Mouse (Mus musculus) frontal cortex, postnatal 14 days (tissue): ENCODE measurements around the gene Klhl5.
A peak's percentile ranks its signal among the peaks of the same experiment; 100 is the strongest.

ENCODE experiments used
- DNase-seq, 2 experiments: peaks; one replicate each; pipeline ENCODE4 v3.0.0; 2022; ENCODE audit warnings: low spot score in 2 of 2

Gene Klhl5

DNA sequence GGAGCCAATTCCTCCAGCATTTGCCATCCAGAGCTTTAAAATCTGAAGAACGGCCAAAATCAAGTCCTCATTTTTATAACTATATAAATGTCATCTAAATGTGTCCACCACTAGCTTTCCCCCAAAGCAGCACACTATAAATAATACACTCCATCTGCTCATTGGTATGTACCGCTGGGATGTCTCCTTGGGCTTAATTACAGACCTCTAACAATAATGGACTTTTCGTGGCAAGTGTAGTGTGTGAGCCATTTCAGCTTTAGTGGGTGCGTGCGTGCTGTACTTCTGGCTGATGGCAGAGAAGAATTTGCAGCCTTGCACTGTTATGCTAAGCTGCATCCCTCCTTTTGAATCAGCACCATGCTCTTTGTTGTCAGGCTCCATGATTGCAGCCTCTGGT is 84.3 kb downstream of the Klhl5 start:
- no peak for DNase-seq

GRCm38 (mm10) chr5:65194441-65194840 is 87.1 kb downstream of the Klhl5 start:
- no peak for DNase-seq

DNA sequence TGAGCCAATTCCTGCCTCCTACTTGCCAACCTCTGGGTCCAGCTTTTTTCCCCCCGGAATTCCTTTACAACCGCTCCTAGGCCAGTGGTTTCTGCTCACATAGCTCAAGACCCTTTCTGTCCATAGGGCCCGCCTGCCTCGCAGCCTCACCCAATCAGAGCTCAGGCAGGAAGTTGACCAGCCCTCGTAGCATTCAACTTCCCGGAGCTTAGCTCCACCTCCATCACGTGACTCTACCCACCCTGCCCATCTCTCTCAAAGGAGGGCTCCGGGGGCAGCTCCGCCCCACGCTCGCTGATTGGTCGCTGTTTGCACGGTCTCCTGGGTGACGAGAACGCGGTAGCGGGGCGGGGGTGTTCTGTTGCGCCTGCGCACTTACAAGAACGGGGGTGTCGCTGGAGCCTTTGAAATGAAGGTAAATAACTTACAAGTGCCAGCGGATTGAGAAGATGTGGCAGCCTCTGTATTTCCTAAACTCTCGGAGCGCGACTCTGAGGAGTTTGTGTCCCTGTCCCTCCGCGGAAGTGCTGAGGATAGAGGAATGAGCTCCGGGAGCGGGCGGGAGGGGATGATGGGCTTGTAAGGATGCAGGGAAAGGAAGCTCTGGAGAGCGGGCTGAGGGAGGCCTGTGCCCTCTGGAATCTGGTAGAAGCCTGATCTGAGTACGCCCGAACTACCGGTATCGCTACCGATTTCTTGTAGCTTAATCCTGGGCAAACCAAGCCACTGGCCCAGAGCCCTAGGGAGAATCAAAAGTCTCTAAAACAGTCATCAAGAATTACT is 92.2 kb downstream of the Klhl5 start, which contains the start of gene Wdr19:
Gene Wdr19 (plus strand): TSS at position 351 of the 783 bp plus-strand sequence.
- peak; percentile 98 to 99 for DNase-seq

DNA sequence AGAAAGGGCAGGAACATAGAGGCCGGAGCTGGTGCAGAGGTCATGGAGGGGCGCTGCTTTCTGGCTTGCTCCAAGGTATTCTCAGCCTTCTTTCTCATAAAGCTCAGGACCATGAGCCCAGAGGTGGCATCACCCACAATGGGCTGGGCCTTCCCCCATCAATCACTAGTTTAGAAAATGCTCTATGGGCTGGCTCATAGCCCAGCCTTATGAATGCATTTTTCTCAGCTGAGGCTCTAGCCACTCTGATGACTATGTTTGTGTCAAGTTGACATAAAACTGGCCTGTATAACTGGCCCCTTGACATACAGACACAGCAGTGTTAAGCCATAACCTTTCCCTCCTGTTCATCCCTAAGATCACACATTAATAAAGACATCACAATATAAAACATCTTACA is 97.4 kb downstream of the Klhl5 start:
- DNase-seq, result no peak

DNA sequence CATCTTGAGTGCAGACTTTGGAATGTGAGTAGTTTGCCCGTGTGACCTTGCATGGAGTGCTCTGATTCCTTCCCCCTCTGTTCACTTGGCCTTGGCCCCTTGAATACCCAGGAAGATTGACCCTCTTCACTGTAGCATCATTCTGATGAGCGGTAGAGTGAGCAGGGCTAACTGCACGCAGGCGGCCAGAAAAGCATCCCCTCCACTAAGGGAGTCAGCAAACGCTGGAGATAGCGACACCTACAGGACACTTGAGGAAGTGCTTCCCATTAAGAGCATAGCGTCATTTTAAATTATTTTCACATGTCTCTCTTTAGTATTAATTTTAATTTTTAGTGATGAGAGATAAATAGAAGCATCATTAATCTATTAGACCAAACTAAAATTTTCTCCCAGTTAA is 106.0 kb downstream of the Klhl5 start:
- no peak for DNase-seq
